Mouse (Mus musculus): Measurements from ENCODE around the gene Brpf3. TPM values are rescaled to one million over a fixed set of nuclear protein-coding genes. Genes with fewer than 3 reads are reported as not detected.
A peak's percentile ranks its signal among the peaks of the same experiment; 100 is the strongest.

The Brpf3 gene
- polyA plus RNA-seq (2015; fragmentation: Nextera tagmentation; extraction: Ambion mirVana), result 5.3 and 8.5 TPM in 2 replicates

DNA sequence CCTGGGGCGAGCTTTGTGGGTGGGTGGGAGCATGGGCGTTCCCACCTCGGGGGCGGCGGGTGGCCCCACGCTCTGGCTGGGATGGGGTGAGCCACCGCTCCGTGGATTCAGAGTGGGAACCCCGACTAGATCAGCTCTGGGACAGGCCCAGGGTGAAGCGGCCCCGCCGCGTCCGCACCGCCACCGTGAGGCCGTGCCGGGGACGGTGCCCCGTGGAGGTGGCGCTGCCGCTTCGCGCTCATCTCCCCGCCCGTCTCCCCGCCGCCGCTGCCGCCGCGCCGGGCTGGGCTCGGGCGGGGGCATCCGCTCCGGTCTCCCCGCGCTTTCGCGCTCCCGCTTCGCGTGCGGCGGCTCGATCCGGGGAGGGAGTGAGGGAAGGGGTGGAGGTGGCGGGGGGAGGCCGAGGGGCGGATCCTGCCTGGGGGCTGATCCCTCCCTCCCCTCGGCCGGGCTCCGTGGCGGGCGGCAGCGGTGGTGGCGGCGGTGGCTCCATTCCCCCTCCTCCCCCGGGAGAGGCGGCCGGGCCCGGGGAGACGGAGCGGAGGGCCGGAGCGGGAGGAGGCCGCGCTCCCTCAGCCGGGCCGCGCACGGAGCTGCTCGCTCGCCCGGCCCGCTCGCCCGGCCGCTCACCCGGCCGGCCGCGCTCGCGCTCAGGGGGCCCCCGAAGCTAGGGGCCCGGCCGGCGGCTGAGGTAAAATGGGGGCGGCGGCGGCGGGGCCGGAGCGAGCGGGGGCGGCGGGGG lies at the start of gene Brpf3:
Gene Brpf3 (plus strand): TSS at position 420 of the 742 bp plus-strand sequence.
- peak; percentile 78 for ATAC-seq
- Histone ChIP-seq H3K4me1 (ENCODE audit: control insufficient read depth, insufficient read depth, low read length) (peaks cover 28% of the 10 kb centered on the region), H3K36me3 (ENCODE audit: control insufficient read depth, insufficient read depth, low read length) (0 out of 2 replicates have a peak, but pooled peaks cover under 1% of the 10 kb centered on the region), H3K4me3 (ENCODE audit: low read depth, low read length) (peak within 1 kb of the TSS; percentile 60), H3K4me2 (ENCODE audit: low read length) (peak within 1 kb of the TSS; percentile 98), H3K9me3 (replicated peaks; ENCODE audit: control insufficient read depth, low read length, poor library complexity, severe bottlenecking) (no peaks in the 10 kb centered on the region), H3K27me3 (ENCODE audit: control insufficient read depth, insufficient read depth, low read depth, low read length) (no peaks in the 10 kb centered on the region), H3K27ac (ENCODE audit: low read length) (peak within 1 kb of the TSS; percentile 97), H3K9ac (ENCODE audit: low read depth, low read length) (peak within 1 kb of the TSS; percentile 92)
- WGBS, result under 1% methylated on average over 27 of the region's 99 CpGs

GRCm38 (mm10) chr17:28756447-28756846 lies 44.4 kb upstream of the Brpf3 start:
- no peak overlapping the region for H3K27ac ChIP-seq (ENCODE audit: low read length)
- 71% methylated on average over 5 of the region's 5 CpGs for WGBS
- ATAC-seq, result no peak
- H3K4me2 ChIP-seq (ENCODE audit: low read length), result no peak overlapping the region
- H3K4me1 ChIP-seq (ENCODE audit: control insufficient read depth, insufficient read depth, low read length), result no peaks in the 10 kb centered on the region
- no peaks in the 10 kb centered on the region for H3K36me3 ChIP-seq (ENCODE audit: control insufficient read depth, insufficient read depth, low read length)
- H3K27me3 ChIP-seq (ENCODE audit: control insufficient read depth, insufficient read depth, low read depth, low read length), result no peaks in the 10 kb centered on the region
- no peak overlapping the region for H3K9ac ChIP-seq (ENCODE audit: low read depth, low read length)
- no peak overlapping the region for H3K4me3 ChIP-seq (ENCODE audit: low read depth, low read length)
- no peaks in the 10 kb centered on the region for H3K9me3 ChIP-seq (replicated peaks; ENCODE audit: control insufficient read depth, low read length, poor library complexity, severe bottlenecking)

GRCm38 (mm10) chr17:28757470-28757869 lies 43.4 kb upstream of the Brpf3 start:
- H3K9ac ChIP-seq (ENCODE audit: low read depth, low read length), result no peak overlapping the region
- H3K4me1 ChIP-seq (ENCODE audit: control insufficient read depth, insufficient read depth, low read length), result no peaks in the 10 kb centered on the region
- H3K4me2 ChIP-seq (ENCODE audit: low read length), result no peak overlapping the region
- H3K27ac ChIP-seq (ENCODE audit: low read length), result no peak overlapping the region
- no peaks in the 10 kb centered on the region for H3K36me3 ChIP-seq (ENCODE audit: control insufficient read depth, insufficient read depth, low read length)
- no peaks in the 10 kb centered on the region for H3K27me3 ChIP-seq (ENCODE audit: control insufficient read depth, insufficient read depth, low read depth, low read length)
- ATAC-seq, result no peak
- no peaks in the 10 kb centered on the region for H3K9me3 ChIP-seq (replicated peaks; ENCODE audit: control insufficient read depth, low read length, poor library complexity, severe bottlenecking)
- H3K4me3 ChIP-seq (ENCODE audit: low read depth, low read length), result no peak overlapping the region
- WGBS, result 84% methylated on average over 2 of the region's 2 CpGs

DNA sequence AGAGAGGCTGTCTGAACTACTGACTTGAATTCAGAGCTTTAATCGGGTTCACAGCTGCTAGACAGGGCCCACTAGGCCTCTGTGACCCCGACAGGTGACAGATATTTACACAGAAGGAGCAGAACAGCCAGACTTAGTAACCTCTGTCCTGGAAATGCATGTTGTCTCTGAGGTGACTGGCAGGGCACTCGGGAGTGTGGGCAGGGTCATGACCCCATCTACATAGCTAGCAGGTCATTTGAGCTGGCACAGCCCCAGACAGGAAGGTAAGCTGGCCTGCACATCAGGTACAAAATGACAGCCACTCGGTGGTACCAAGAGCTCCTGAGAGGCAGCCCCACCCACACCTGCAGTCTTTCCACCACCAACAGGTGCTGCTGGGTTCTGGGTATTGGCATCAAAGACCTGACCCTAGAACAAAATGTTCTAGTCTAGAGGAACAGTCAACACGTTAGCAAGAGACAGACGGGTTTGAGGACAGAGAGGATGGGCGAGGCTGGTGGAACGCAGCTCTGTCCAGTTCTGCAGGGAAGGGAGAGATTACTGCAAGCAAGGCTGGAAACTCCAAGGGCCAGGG lies 40.1 kb upstream of the Brpf3 start:
- H3K27ac ChIP-seq (ENCODE audit: low read length), result no peak overlapping the region
- H3K4me3 ChIP-seq (ENCODE audit: low read depth, low read length), result no peak overlapping the region
- no peaks in the 10 kb centered on the region for H3K36me3 ChIP-seq (ENCODE audit: control insufficient read depth, insufficient read depth, low read length)
- no peak overlapping the region for H3K4me2 ChIP-seq (ENCODE audit: low read length)
- no peak for ATAC-seq
- H3K9me3 ChIP-seq (replicated peaks; ENCODE audit: control insufficient read depth, low read length, poor library complexity, severe bottlenecking), result no peaks in the 10 kb centered on the region
- 80% methylated on average over 8 of the region's 8 CpGs for WGBS
- H3K4me1 ChIP-seq (ENCODE audit: control insufficient read depth, insufficient read depth, low read length), result no peaks in the 10 kb centered on the region
- H3K9ac ChIP-seq (ENCODE audit: low read depth, low read length), result no peak overlapping the region
- no peaks in the 10 kb centered on the region for H3K27me3 ChIP-seq (ENCODE audit: control insufficient read depth, insufficient read depth, low read depth, low read length)

GRCm38 (mm10) chr17:28761871-28762270 lies 39.0 kb upstream of the Brpf3 start:
- Histone ChIP-seq H3K27me3 (ENCODE audit: control insufficient read depth, insufficient read depth, low read depth, low read length) (no peaks in the 10 kb centered on the region), H3K4me1 (ENCODE audit: control insufficient read depth, insufficient read depth, low read length) (no peaks in the 10 kb centered on the region), H3K4me3 (ENCODE audit: low read depth, low read length) (no peak overlapping the region), H3K36me3 (ENCODE audit: control insufficient read depth, insufficient read depth, low read length) (no peaks in the 10 kb centered on the region), H3K9me3 (replicated peaks; ENCODE audit: control insufficient read depth, low read length, poor library complexity, severe bottlenecking) (no peaks in the 10 kb centered on the region), H3K27ac (ENCODE audit: low read length) (no peak overlapping the region), H3K4me2 (ENCODE audit: low read length) (no peak overlapping the region), H3K9ac (ENCODE audit: low read depth, low read length) (no peak overlapping the region)
- 14% methylated on average over 3 of the region's 3 CpGs for WGBS
- no peak for ATAC-seq

DNA sequence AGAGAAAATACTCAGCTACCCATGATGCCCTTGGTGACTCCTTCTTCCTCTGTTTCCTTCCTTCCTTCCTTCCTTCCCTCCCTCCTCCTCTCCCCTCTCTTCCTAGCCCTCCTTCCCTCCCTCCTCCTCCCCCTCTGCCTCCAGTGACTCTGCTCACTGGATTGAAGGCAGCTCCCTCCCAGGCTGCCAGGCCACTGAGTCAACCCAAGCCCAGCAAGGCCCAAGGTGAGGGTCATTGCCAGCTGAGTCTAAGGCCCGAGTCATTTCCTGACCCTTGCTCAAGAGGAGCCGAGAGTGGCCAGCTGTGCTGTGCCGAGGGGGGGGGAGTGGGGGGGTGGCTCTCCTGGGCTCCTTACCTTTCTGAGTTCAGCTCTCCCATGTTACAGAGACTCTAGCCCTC lies 34.7 kb upstream of the Brpf3 start:
- no peak overlapping the region for H3K9ac ChIP-seq (ENCODE audit: low read depth, low read length)
- no peaks in the 10 kb centered on the region for H3K36me3 ChIP-seq (ENCODE audit: control insufficient read depth, insufficient read depth, low read length)
- H3K27me3 ChIP-seq (ENCODE audit: control insufficient read depth, insufficient read depth, low read depth, low read length), result peaks cover 26% of the 10 kb centered on the region
- H3K9me3 ChIP-seq (replicated peaks; ENCODE audit: control insufficient read depth, low read length, poor library complexity, severe bottlenecking), result no peaks in the 10 kb centered on the region
- peaks cover 14% of the 10 kb centered on the region for H3K4me1 ChIP-seq (ENCODE audit: control insufficient read depth, insufficient read depth, low read length)
- H3K27ac ChIP-seq (ENCODE audit: low read length), result no peak overlapping the region
- H3K4me2 ChIP-seq (ENCODE audit: low read length), result no peak overlapping the region
- ATAC-seq, result no peak
- H3K4me3 ChIP-seq (ENCODE audit: low read depth, low read length), result no peak overlapping the region
- 68% methylated on average over 3 of the region's 3 CpGs for WGBS

- Histone ChIP-seq H3K4me2 (ENCODE audit: low read length) (no peak overlapping the region), H3K4me3 (ENCODE audit: low read depth, low read length) (no peak overlapping the region), H3K4me1 (ENCODE audit: control insufficient read depth, insufficient read depth, low read length) (peaks cover 14% of the 10 kb centered on the region), H3K36me3 (ENCODE audit: control insufficient read depth, insufficient read depth, low read length) (no peaks in the 10 kb centered on the region), H3K27ac (ENCODE audit: low read length) (no peak overlapping the region), H3K9ac (ENCODE audit: low read depth, low read length) (no peak overlapping the region), H3K27me3 (ENCODE audit: control insufficient read depth, insufficient read depth, low read depth, low read length) (peaks cover 26% of the 10 kb centered on the region), H3K9me3 (replicated peaks; ENCODE audit: control insufficient read depth, low read length, poor library complexity, severe bottlenecking) (no peaks in the 10 kb centered on the region)
- WGBS, result 73% methylated on average over 11 of the region's 11 CpGs
- no peak for ATAC-seq
Measured at GRCm38 (mm10) chr17:28766781-28767515, 33.9 kb upstream of the Brpf3 start.

GRCm38 (mm10) chr17:28769121-28769874 lies 31.6 kb upstream of the Brpf3 start, which contains the start of gene Mapk13:
TSS of gene Mapk13 (plus strand) at chr17:28769297.
- Histone ChIP-seq H3K4me2 (ENCODE audit: low read length) (peak within 1 kb of the TSS; percentile 60), H3K27me3 (ENCODE audit: control insufficient read depth, insufficient read depth, low read depth, low read length) (peaks cover 26% of the 10 kb centered on the region), H3K9me3 (replicated peaks; ENCODE audit: control insufficient read depth, low read length, poor library complexity, severe bottlenecking) (no peaks in the 10 kb centered on the region), H3K27ac (ENCODE audit: low read length) (no peak within 1 kb of the TSS), H3K36me3 (ENCODE audit: control insufficient read depth, insufficient read depth, low read length) (no peaks in the 10 kb centered on the region), H3K4me1 (ENCODE audit: control insufficient read depth, insufficient read depth, low read length) (peaks cover 14% of the 10 kb centered on the region), H3K4me3 (ENCODE audit: low read depth, low read length) (peak within 1 kb of the TSS; percentile 38), H3K9ac (ENCODE audit: low read depth, low read length) (peak within 1 kb of the TSS; percentile 33)
- 1% methylated on average over 44 of the region's 58 CpGs for WGBS
- ATAC-seq, result no peak
